Mouse (Mus musculus): ENCODE results near the gene BC051142. TPM values are rescaled to one million over a fixed set of nuclear protein-coding genes. Genes with fewer than 3 reads are reported as not detected.

Gene BC051142
- polyA plus RNA-seq, 1 experiment from 2014 or later, result 6.0 TPM

Other genes starting within 250 kb of the BC051142 start
- gene H2-DMb1, start 245.7 kb upstream of the BC051142 start, polyA plus RNA-seq (2014; fragmentation: Nextera tagmentation; extraction: Ambion mirVana), result 0.33 and 0.43 TPM in 2 replicates
- 0.68 and 2.0 TPM in 2 replicates for gene Tap1, start 211.3 kb upstream of the BC051142 start, polyA plus RNA-seq (2014; fragmentation: Nextera tagmentation; extraction: Ambion mirVana)
- 0.63 and 1.3 TPM in 2 replicates for gene Psmb9, start 211.1 kb upstream of the BC051142 start, polyA plus RNA-seq (2014; fragmentation: Nextera tagmentation; extraction: Ambion mirVana)
- gene Psmb8, start 201.1 kb upstream of the BC051142 start, polyA plus RNA-seq (2014; fragmentation: Nextera tagmentation; extraction: Ambion mirVana), result 0.76 and 3.5 TPM in 2 replicates
- 0.70 and 0.90 TPM in 2 replicates for gene Tap2, start 195.3 kb upstream of the BC051142 start, polyA plus RNA-seq (2014; fragmentation: Nextera tagmentation; extraction: Ambion mirVana)
- gene H2-Ob, start 159.9 kb upstream of the BC051142 start, polyA plus RNA-seq (2014; fragmentation: Nextera tagmentation; extraction: Ambion mirVana), result not detected in 2 replicates
- gene H2-Ab1, start 141.1 kb upstream of the BC051142 start, polyA plus RNA-seq (2014; fragmentation: Nextera tagmentation; extraction: Ambion mirVana), result 1.1 and 1.7 TPM in 2 replicates
- 0.24 TPM in 1 of 2 replicates, not detected in the other for gene H2-Aa, start 111.0 kb upstream of the BC051142 start, polyA plus RNA-seq (2014; fragmentation: Nextera tagmentation; extraction: Ambion mirVana)
- gene H2-Eb1, start 93.0 kb upstream of the BC051142 start, polyA plus RNA-seq (2014; fragmentation: Nextera tagmentation; extraction: Ambion mirVana), result 3.5 and 4.0 TPM in 2 replicates
- 0.15 and 0.17 TPM in 2 replicates for gene H2-Eb2, start 73.2 kb upstream of the BC051142 start, polyA plus RNA-seq (2014; fragmentation: Nextera tagmentation; extraction: Ambion mirVana)
- gene Btnl2, start 44.0 kb upstream of the BC051142 start, polyA plus RNA-seq (2014; fragmentation: Nextera tagmentation; extraction: Ambion mirVana), result not detected in 2 replicates
- not detected in 2 replicates for gene Btnl1, start 21.7 kb upstream of the BC051142 start, polyA plus RNA-seq (2014; fragmentation: Nextera tagmentation; extraction: Ambion mirVana)
- gene Btnl4, start 78.5 kb downstream of the BC051142 start, polyA plus RNA-seq (2014; fragmentation: Nextera tagmentation; extraction: Ambion mirVana), result not detected in 2 replicates
- gene Btnl6, start 118.5 kb downstream of the BC051142 start, polyA plus RNA-seq (2014; fragmentation: Nextera tagmentation; extraction: Ambion mirVana), result not detected in 2 replicates
- 7.0 and 10.1 TPM in 2 replicates for gene Notch4, start 165.4 kb downstream of the BC051142 start, polyA plus RNA-seq (2014; fragmentation: Nextera tagmentation; extraction: Ambion mirVana)
- 1.4 and 3.7 TPM in 2 replicates for gene Gpsm3, start 191.0 kb downstream of the BC051142 start, polyA plus RNA-seq (2014; fragmentation: Nextera tagmentation; extraction: Ambion mirVana)
- 7.7 and 8.2 TPM in 2 replicates for gene Pbx2, start 192.4 kb downstream of the BC051142 start, polyA plus RNA-seq (2014; fragmentation: Nextera tagmentation; extraction: Ambion mirVana)
- gene Ager, start 199.0 kb downstream of the BC051142 start, polyA plus RNA-seq (2014; fragmentation: Nextera tagmentation; extraction: Ambion mirVana), result 1.2 and 1.4 TPM in 2 replicates
- 213 and 221 TPM in 2 replicates for gene Rnf5, start 204.9 kb downstream of the BC051142 start, polyA plus RNA-seq (2014; fragmentation: Nextera tagmentation; extraction: Ambion mirVana)
- 103 and 108 TPM in 2 replicates for gene Agpat1, start 205.4 kb downstream of the BC051142 start, polyA plus RNA-seq (2014; fragmentation: Nextera tagmentation; extraction: Ambion mirVana)
- 6.0 and 18.2 TPM in 2 replicates for gene Egfl8, start 217.2 kb downstream of the BC051142 start, polyA plus RNA-seq (2014; fragmentation: Nextera tagmentation; extraction: Ambion mirVana)
- 21.9 and 25.4 TPM in 2 replicates for gene Ppt2, start 229.7 kb downstream of the BC051142 start, polyA plus RNA-seq (2014; fragmentation: Nextera tagmentation; extraction: Ambion mirVana)
- 6.7 and 9.3 TPM in 2 replicates for gene Prrt1, start 230.7 kb downstream of the BC051142 start, polyA plus RNA-seq (2014; fragmentation: Nextera tagmentation; extraction: Ambion mirVana)
- 11.5 and 14.8 TPM in 2 replicates for gene Fkbpl, start 245.9 kb downstream of the BC051142 start, polyA plus RNA-seq (2014; fragmentation: Nextera tagmentation; extraction: Ambion mirVana)
- gene Atf6b, start 248.3 kb downstream of the BC051142 start, polyA plus RNA-seq (2014; fragmentation: Nextera tagmentation; extraction: Ambion mirVana), result 71.8 and 92.5 TPM in 2 replicates

Measured in neural tube, embryonic 14.5 days (tissue).